Mouse (Mus musculus) c-Kit-positive CD71-negative TER-119-negative erythroid progenitor cells, embryonic 14.5 days (primary cell): Measurements from ENCODE around the gene Olfr1411.

ENCODE experiments used
- DNase-seq: peaks from one replicate; pipeline ENCODE4 v3.0.0-alpha.2; 2013; ENCODE audit warnings: low read depth

The Olfr1411 gene

DNA sequence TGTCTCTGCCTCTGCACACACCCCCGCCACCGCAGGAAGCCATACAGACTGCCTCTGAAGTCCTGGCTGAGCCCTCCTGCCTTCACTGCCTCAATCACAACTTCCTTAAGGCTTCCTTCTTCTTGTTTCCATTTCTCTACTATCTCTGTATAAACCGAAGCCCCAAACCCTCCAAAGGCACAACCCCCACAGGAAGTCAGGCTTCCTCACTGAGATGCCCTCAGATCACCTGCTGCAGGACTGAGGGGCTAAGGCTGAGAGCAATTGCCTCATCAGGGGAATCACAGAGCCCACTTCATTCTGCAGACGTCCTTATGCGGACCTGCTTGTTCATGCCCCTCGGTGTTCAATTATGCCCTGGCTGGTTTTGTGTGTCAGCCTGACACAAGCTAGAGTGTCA lies 46.2 kb downstream of the Olfr1411 start:
- no peak for DNase-seq

DNA sequence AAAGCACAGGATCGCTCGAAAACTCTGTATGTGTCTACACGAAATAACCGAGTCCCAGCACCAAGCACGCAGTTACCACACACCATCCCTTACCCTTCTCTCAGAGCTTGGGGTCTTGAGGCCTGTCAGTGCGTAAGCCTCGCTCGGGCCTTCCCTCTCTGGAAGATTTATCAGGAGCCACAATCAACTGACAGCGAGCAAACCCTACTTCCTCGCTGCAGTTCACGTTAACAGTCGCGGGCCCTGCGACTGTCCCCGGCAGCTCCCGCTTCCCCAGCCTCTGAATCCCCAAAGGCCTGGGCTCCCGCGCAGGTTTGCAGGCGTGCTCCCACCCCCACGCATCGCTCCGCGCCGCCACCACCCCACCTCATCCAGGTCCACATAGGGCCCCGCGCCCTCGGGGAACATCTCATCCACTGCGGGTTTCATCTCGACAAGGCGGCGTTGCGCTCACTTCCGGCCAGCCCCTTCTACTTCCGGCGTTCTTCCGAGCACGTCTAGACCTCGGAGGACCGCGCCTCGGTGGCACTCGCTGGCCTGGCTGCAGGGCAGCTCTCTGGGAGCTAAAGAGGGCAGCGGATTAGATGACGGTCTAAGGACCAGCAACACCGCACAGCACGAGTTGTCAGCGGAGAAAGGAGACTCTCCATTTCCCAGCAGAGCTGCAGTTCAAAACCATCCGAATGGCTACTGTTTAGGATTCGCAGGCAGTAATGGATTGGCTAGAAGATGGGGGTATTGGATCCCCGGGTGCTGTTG lies 47.5 kb downstream of the Olfr1411 start, which contains the start of gene Cops9:
TSS of gene Cops9 (minus strand) at position 472 of the 759 bp plus-strand sequence.
- DNase-seq, result peak; percentile 77

DNA sequence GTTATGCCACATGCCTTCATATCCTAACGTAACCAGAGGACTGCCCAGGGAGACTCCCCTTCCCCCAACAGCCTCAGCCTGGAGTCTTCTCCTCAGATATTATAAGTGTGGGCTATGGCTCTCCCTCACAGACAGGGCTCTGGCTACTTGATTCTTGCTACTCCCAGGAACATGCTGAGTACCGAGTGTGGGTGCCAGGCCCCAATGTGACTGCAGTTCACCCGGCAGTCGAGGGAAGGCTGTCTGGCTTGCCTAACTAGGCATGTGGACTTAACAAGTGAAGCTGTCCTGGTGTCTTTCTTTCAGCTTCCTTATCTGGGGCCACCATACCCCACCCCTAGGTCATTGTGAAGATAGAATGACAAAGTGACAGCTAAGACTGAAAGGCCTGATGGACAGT lies 49.5 kb downstream of the Olfr1411 start:
- no peak for DNase-seq

DNA sequence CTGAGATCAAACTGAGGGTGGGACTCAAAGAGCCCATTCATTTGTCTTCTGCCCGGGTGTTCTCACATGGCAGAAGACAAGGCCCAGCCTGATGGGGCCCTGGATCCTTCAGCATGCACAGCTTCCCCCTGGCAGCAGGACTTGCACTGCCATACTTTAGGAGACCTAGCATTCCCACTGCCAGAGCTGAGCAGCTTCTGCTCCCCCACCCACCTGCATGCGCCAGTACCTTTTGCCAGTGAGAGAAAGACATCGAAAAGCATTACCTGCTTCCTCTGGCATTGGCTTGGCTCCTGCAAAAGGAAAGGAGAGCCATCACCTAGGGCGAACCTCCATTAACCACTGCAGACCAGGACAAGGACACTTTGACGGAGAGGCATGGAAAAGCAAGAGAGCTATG lies 50.7 kb downstream of the Olfr1411 start:
- DNase-seq, result no peak

DNA sequence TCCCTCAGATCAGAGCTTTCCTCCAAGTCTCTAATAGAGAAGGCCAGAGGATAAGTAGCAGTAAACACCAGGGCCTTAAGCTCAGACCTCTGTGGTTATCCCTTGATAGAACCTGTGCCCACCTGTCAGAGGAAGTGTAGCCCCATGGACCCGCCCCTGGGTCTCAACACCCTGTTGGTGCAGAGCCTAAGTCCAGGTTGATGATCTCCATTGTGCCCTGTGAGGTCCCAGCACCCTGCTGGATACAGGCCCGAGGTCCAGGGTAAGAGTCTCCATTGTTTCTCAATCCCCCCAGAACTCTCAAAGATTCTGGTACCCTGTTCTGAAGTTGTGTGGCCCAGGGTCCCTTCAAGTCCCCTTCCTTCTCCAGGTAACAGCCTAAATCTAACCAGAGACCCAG lies 51.9 kb downstream of the Olfr1411 start:
- no peak for DNase-seq

DNA sequence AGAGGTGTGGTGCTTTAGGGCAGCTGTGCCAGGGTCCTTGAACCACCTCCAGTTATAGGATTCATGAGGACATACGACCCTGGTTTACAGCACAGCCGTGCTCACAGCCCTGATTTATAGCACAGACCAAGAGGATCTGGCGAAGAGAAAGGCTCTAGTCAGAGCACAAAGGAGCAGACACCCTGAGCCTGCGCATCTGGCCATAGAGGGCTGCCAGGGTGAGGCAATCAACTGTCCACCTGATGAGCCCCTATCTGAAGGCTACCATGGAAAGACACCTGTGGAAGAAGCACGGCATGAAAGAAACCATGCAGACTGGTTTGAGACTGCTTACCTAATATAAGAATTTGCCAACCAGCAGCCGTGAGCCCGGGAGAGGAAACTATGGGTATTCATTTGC lies 52.4 kb downstream of the Olfr1411 start:
- DNase-seq, result no peak

DNA sequence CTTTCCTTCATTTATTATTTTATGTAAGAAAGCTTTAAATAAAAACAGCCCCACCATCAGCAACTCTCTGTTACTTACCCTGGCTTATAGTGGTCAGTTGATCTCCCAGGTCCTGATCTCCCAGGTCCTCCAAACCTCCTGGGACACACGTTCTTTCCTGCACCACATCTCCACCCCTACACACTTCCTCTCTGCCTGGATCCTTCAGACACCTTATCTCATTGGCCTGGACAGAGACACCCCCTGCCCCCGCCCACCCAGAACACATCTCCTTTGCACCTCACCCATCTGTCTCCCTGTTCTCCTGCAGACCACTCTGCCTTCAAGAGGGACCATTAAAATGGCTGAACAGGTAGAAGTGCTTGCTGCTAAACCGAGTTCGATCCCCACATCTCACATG lies 52.8 kb downstream of the Olfr1411 start:
- no peak for DNase-seq
